Mouse (Mus musculus) G1E (cell line): ENCODE data around the gene Cdc14b. TPM values are rescaled to one million over a fixed set of nuclear protein-coding genes. Genes with fewer than 3 reads are reported as not detected.

Source experiments
- ATAC-seq: 2 replicates; pipeline ENCODE4 v1.8.0; 2016; ENCODE audit warnings: mild to moderate bottlenecking; ENCODE audit not compliant: insufficient number of reproducible peaks, poor library complexity, low FRiP score, severe bottlenecking; ENCODE audit errors: extremely low read depth
- DNase-seq: peaks from one replicate; pipeline ENCODE4 v3.0.0; 2012; ENCODE audit warnings: low spot score
- H3K27me3 ChIP-seq: 2 replicates; pipeline ENCODE4 v1.6.1; 2012; ENCODE audit warnings: mild to moderate bottlenecking, low read length, inconsistent platforms; ENCODE audit not compliant: insufficient read depth
- H3K36me3 ChIP-seq: replicated peaks from 2 replicates; pipeline ENCODE3; 2012; ENCODE audit warnings: mild to moderate bottlenecking, inconsistent platforms
- H3K4me1 ChIP-seq: 2 replicates; pipeline ENCODE4 v1.6.1; 2012; ENCODE audit warnings: low read depth, low read length, inconsistent platforms, mixed read lengths; ENCODE audit not compliant: insufficient read depth
- H3K4me3 ChIP-seq: 2 replicates; pipeline ENCODE4 v1.5.1; 2012; ENCODE audit warnings: low read depth, mild to moderate bottlenecking, inconsistent platforms, low read length, moderate library complexity, mixed read lengths
- H3K9me3 ChIP-seq: replicated peaks from 2 replicates; pipeline ENCODE4 v1.6.1; 2012; ENCODE audit warnings: inconsistent platforms
- CTCF ChIP-seq: IDR thresholded peaks from 2 replicates; pipeline ENCODE4 v1.5.1; 2012; ENCODE audit warnings: low read depth, low read length, inconsistent platforms, mixed read lengths
- GATA1 ChIP-seq: IDR thresholded peaks from 2 replicates; pipeline ENCODE4 v1.6.1; 2012; ENCODE audit warnings: borderline replicate concordance, low read length, inconsistent platforms, mixed read lengths
- GATA2 ChIP-seq: IDR thresholded peaks from 2 replicates; pipeline ENCODE4 v1.6.1; 2012; ENCODE audit warnings: low read depth, low read length, inconsistent platforms, borderline replicate concordance
- POLR2AphosphoS5 ChIP-seq: IDR thresholded peaks from 2 replicates; pipeline ENCODE4 v1.6.1; 2012; ENCODE audit warnings: low read depth, low read length, inconsistent platforms; ENCODE audit not compliant: insufficient replicate concordance
- TAL1 ChIP-seq: conservative IDR thresholded peaks from 2 replicates; pipeline ENCODE4 v1.6.1; 2012; ENCODE audit warnings: low read depth, low read length, inconsistent platforms, mixed read lengths
- polyA plus RNA-seq: library from polyadenylated mRNA; stranded (reverse); fragments of >175 nt; gene quantifications from 2 replicates; pipeline ENCODE4 v1.2.3, GENCODE M21; 2012
- total RNA-seq, 2 experiments: library from RNA; stranded (forward) in 1 of 2; stranded (reverse) in 1 of 2; fragments of 200-1000 nt in 1 of 2; fragments of >200 nt in 1 of 2; fragmentation: Nextera tagmentation in 1 of 2; gene quantifications; 2 replicates each; pipeline ENCODE4 v1.2.3; 2014 to 2017

Cdc14b gene
- total RNA-seq (2014; fragmentation: Nextera tagmentation) (1.9 and 4.1 TPM in 2 replicates), total RNA-seq (2017) (2.0 and 2.3 TPM in 2 replicates), polyA plus RNA-seq (0.09 and 0.13 TPM in 2 replicates)

DNA sequence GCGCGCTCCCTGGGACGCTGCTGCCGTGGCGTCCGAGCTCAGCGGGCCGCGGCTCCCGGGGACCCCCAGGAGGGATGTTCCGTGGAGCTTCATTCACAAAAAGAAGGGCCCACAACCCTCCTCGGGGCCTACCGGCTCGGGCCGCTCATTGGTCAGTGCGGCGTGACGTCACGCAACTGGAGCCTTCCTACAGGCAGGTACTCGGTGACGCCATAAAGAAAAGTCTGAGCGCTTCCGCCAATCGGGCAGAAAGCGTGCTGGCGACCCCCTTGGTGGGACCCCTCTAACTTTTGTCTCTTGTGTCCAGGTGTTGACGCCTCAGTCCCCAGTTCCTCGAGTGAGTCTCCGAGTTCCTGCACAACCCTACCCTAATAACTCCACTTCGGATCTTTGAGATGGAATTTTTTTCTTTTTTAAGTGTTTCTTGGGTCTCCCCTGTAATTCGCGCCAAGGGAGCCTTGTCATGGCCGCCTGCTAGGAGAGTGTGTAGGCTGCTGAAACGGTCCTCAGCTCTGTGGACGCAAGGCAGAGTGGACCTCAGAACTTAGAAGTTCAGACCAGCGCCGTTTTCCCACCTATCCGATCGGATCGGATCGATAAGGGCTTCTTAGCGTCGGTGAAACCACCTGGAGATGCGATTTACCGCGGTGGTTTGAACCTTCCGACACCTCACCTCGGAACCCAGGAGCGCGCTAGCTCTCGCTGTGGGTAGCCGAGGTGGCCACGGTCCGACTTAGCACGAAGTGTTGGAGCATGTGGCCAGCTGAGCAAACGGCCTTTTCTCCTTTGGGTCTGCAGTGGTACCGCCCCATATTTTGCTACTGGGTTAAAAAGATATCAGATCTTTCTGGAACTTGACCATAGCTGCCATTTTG, at the start of gene Cdc14b:
Gene Cdc14b (minus strand): TSS at position 412 of the 875 bp plus-strand sequence.
- Histone ChIP-seq H3K4me3 (0 out of 2 replicates have a peak within 1 kb of the TSS, but pooled peaks have one; percentile 20), H3K27me3 (peaks cover 17% of the 10 kb centered on the region; the same call in 1 of the 2 replicates), H3K36me3 (no peaks in the 10 kb centered on the region), H3K9me3 (peaks cover 8% of the 10 kb centered on the region), H3K4me1 (no peaks in the 10 kb centered on the region)
- DNase-seq (no peak), ATAC-seq (no peak)
- TF ChIP-seq GATA1: no peak
- TF ChIP-seq CTCF: no peak
- TF ChIP-seq TAL1: no peak
- TF ChIP-seq POLR2AphosphoS5: no peak
- no peak for TF ChIP-seq GATA2

DNA sequence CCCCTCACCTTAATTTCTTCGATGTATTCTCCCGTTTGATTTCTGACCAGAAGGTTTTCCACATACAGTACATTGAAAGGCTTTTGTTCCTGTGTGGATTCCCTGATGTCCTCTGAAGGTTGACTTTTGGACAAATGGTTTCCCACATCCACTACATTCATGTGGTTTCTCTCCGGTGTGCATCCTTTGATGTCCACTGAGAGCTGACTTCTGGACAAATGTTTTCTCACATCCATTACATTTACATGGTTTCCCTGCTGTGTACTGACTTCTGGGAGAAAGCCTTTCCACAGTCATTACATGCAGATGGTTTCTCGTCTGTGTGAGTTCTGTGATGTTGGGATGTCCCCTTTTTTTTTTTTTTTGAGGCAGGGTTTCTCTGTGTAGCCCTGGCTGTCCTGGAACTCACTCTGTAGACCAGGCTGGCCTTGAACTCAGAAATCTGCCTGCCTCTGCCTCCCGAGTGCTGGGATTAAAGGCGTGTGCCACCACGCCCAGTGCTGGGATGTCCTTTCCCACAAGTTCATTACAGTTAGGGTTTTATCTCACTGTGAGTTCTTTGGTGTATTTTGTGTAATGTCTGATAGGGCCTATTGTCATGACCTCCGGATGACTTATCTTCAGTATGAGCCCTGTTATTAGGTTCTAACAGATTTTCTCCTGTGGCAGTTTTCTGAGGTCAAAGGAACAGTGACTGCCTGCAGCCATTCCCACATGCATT, 47.6 kb upstream of the Cdc14b start:
- DNase-seq: no peak
- no peak for ATAC-seq
- TF ChIP-seq POLR2AphosphoS5 (no peak), TAL1 (no peak), CTCF (no peak), GATA1 (no peak), GATA2 (no peak)
- H3K4me3 ChIP-seq: no peak overlapping the region
- H3K4me1 ChIP-seq: no peaks in the 10 kb centered on the region; the same call in 1 of the 2 replicates
- no peaks in the 10 kb centered on the region for H3K36me3 ChIP-seq
- 0 out of 2 replicates have a peak, but pooled peaks cover 3% of the 10 kb centered on the region for H3K27me3 ChIP-seq
- no peaks in the 10 kb centered on the region for H3K9me3 ChIP-seq

DNA sequence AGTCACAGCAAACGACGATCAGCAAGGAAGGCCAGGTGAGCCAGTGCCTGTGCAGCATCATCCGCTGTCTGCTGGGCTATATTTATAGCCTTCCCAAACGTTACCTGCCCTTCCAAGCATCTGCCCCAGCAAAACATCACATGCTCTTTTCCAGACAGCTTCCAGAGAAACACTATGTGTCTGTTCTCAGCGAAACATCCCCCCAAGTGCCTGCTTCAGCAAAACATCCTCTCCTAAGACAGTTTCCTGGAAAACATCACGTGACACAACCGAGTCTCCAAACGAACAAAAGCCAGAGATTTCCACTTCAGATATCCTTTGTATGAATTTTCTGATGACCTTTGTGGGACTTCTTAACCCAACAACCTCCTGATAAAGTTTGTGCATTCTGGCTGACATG, 45.2 kb upstream of the Cdc14b start:
- Histone ChIP-seq H3K27me3 (0 out of 2 replicates have a peak, but pooled peaks cover 3% of the 10 kb centered on the region), H3K9me3 (no peaks in the 10 kb centered on the region), H3K4me3 (no peak overlapping the region), H3K4me1 (no peaks in the 10 kb centered on the region; the same call in 1 of the 2 replicates), H3K36me3 (no peaks in the 10 kb centered on the region)
- ATAC-seq: no peak
- no peak for DNase-seq
- TF ChIP-seq GATA2: no peak
- TF ChIP-seq GATA1: no peak
- TF ChIP-seq CTCF: no peak
- no peak for TF ChIP-seq TAL1
- TF ChIP-seq POLR2AphosphoS5: no peak

DNA sequence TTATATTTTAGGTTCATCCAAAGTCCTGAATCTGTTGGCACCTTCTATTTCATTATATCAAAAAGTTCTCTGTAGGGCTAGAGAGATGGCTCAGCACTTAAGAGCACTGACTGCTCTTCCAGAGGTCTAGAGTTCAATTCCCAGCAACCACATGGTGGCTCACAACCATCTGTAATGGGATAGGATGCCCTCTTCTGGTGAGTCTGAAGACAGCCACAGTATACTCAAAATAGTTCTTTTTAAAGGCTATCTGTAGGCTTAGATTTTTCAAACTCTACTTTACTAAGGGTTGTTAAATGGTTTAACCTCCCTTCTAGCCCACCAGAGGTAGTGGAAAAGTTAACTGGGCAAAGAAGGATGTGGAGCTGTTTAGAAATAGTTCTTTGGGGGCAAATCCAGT, 44.7 kb upstream of the Cdc14b start:
- DNase-seq: no peak
- Histone ChIP-seq H3K36me3 (no peaks in the 10 kb centered on the region), H3K4me3 (no peak overlapping the region), H3K27me3 (0 out of 2 replicates have a peak, but pooled peaks cover 2% of the 10 kb centered on the region), H3K4me1 (no peaks in the 10 kb centered on the region; the same call in 1 of the 2 replicates), H3K9me3 (no peaks in the 10 kb centered on the region)
- TF ChIP-seq CTCF (no peak), POLR2AphosphoS5 (no peak), GATA2 (no peak), GATA1 (no peak), TAL1 (no peak)
- ATAC-seq: no peak

DNA sequence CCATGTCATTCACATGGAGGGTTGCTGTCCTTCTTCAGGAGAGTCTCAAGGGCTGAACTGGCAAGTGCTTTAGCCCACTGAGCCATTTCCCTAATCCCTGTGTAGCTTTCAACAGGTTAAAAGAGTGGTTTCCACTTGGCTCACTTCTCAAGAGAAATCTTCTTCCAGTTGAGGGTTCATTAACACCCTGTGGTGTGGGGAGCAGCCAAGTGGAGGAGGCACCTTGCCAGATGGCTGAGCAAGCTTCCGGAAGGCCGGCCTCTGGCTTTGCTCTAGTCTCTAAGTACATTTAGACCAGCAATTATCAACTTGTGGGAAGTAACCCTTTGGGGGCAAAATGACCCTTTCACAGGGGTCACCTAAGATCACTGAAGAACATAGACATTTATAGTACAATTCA, 43.3 kb upstream of the Cdc14b start:
- TF ChIP-seq GATA2 (no peak), TAL1 (no peak), CTCF (no peak), POLR2AphosphoS5 (no peak), GATA1 (no peak)
- H3K4me1 ChIP-seq: no peaks in the 10 kb centered on the region; the same call in 1 of the 2 replicates
- H3K36me3 ChIP-seq: no peaks in the 10 kb centered on the region
- no peak overlapping the region for H3K4me3 ChIP-seq
- H3K27me3 ChIP-seq: no peaks in the 10 kb centered on the region
- no peak for ATAC-seq
- no peak for DNase-seq
- H3K9me3 ChIP-seq: no peaks in the 10 kb centered on the region

DNA sequence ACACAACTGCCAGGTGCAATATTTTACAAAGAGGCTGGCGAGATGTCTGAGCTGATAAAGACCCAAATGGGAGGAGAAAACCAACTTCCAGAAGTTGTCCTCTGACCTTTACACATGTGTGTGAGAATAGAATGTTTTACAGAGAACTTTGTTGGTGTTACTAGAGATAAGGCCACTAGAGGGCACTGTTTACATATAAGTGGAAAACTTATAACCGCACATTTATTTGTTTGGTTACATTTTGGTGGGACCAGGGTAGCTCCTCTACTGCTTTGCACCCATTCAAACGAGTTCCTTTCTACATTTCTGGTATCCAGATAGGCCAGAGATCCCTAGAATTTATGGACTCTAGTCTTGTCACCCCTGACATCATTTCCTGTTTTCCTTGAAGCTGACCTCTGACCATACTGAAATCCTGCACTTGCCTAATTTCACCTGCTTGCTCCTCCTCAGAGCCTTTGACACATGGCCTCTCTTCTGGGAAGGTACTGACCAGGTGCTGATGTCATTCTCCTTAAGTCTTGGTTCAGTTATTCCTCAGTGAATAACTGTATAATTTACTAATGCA, 40.5 kb upstream of the Cdc14b start:
- TF ChIP-seq POLR2AphosphoS5: no peak
- TF ChIP-seq CTCF: 0 out of 2 replicates have a peak, but pooled peaks have one; percentile 17
- ATAC-seq: no peak
- no peaks in the 10 kb centered on the region for H3K9me3 ChIP-seq
- H3K36me3 ChIP-seq: peaks cover 2% of the 10 kb centered on the region
- no peaks in the 10 kb centered on the region for H3K27me3 ChIP-seq
- no peak overlapping the region for H3K4me3 ChIP-seq
- DNase-seq: no peak
- H3K4me1 ChIP-seq: peaks cover 14% of the 10 kb centered on the region
